Comparison of ENCODE assay signal across 13 mouse cellular contexts in genomic region chr7:144563456-144564155, GRCm38 (mm10). TPM values are rescaled to one million over a fixed set of nuclear protein-coding genes. Genes with fewer than 3 reads are reported as not detected.
A peak's percentile ranks its signal among the peaks of the same experiment; 100 is the strongest.
DNase-seq lines count a peak whose midpoint lies in the region; ATAC-seq lines count a peak whose summit lies in the region.
"Had no signal": no experiment of that assay in that cellular context is flagged by ENCODE, and none has a peak within 500 bp of the region (broad histone marks: within the 10 kb centered on the region; RNA-seq: fewer than 3 reads in every experiment).

No protein-coding gene starts in this region.

- H3K4me2 ChIP-seq in forebrain, embryonic 13.5 days = no peak overlapping the region
- H3K4me2 ChIP-seq in forebrain, embryonic 11.5 days (ENCODE audit: low read depth, low read length, severe bottlenecking) = no peak overlapping the region
- H3K4me2 ChIP-seq in liver, embryonic 12.5 days = no peak overlapping the region
- H3K4me2 ChIP-seq: midbrain, embryonic 12.5 days; neural tube, embryonic 13.5 days had no signal

- 49% methylated on average over 9 of the region's 9 CpGs for WGBS in forebrain, embryonic 13.5 days
- WGBS in forebrain, embryonic 11.5 days = 60% methylated on average over 9 of the region's 9 CpGs
- 57% methylated on average over 9 of the region's 9 CpGs for WGBS in liver, embryonic 12.5 days (ENCODE audit: insufficient replicate concordance)

- H3K36me3 ChIP-seq in forebrain, embryonic 13.5 days (ENCODE audit: poor library complexity, severe bottlenecking) = no peaks in the 10 kb centered on the region
- H3K36me3 ChIP-seq in forebrain, embryonic 11.5 days (ENCODE audit: control insufficient read depth, insufficient read depth, low read length) = no peaks in the 10 kb centered on the region
- no peaks in the 10 kb centered on the region for H3K36me3 ChIP-seq in liver, embryonic 12.5 days
- H3K36me3 ChIP-seq: midbrain, embryonic 12.5 days; neural tube, embryonic 13.5 days had no signal

- DNase-seq in forebrain, embryonic 11.5 days (ENCODE audit: low spot score) = no peak
- peak; percentile 59 for DNase-seq in urinary bladder, postnatal 14 days (ENCODE audit: low spot score)
- no peak for DNase-seq in urinary bladder, postnatal 25 days (ENCODE audit: low spot score)
- peak; percentile 58 to 76 for DNase-seq in kidney, postnatal 25 days
- DNase-seq in thymus, postnatal 4 days = no peak
- DNase-seq: gastrocnemius, postnatal 14 days; heart, postnatal 10 days; liver had no signal

- no peak for ATAC-seq in forebrain, embryonic 13.5 days
- no peak for ATAC-seq in forebrain, embryonic 11.5 days (replicated peaks; ENCODE audit: low FRiP score)
- no peak for ATAC-seq in liver, embryonic 12.5 days
- ATAC-seq: CD4-positive, CD25-positive, alpha-beta regulatory T cell, adult 4 months had no signal

- 0 out of 2 replicates have a peak overlapping the region, but pooled peaks have one; percentile 16 for H3K9ac ChIP-seq in forebrain, embryonic 13.5 days
- no peak overlapping the region for H3K9ac ChIP-seq in forebrain, embryonic 11.5 days (ENCODE audit: low read length)
- no peak overlapping the region for H3K9ac ChIP-seq in liver, embryonic 12.5 days
- H3K9ac ChIP-seq: midbrain, embryonic 12.5 days; neural tube, embryonic 13.5 days had no signal

- H3K9me3 ChIP-seq in forebrain, embryonic 13.5 days (replicated peaks) = no peaks in the 10 kb centered on the region
- H3K9me3 ChIP-seq in forebrain, embryonic 11.5 days (ENCODE audit: control insufficient read depth, low read length) = no peaks in the 10 kb centered on the region
- H3K9me3 ChIP-seq in liver, embryonic 12.5 days (replicated peaks) = no peaks in the 10 kb centered on the region
- H3K9me3 ChIP-seq: midbrain, embryonic 12.5 days; neural tube, embryonic 13.5 days had no signal

- H3K27me3 ChIP-seq in forebrain, embryonic 13.5 days = 0 out of 2 replicates have a peak, but pooled peaks cover 4% of the 10 kb centered on the region
- no peaks in the 10 kb centered on the region; the same call in 1 of the 2 replicates for H3K27me3 ChIP-seq in forebrain, embryonic 11.5 days (ENCODE audit: control insufficient read depth, insufficient read depth, low read length)
- H3K27me3 ChIP-seq in liver, embryonic 12.5 days (replicated peaks) = peaks cover 47% of the 10 kb centered on the region

- no peak overlapping the region for H3K27ac ChIP-seq in forebrain, embryonic 13.5 days
- H3K27ac ChIP-seq in forebrain, embryonic 11.5 days (ENCODE audit: low read depth, low read length) = no peak overlapping the region
- no peak overlapping the region for H3K27ac ChIP-seq in liver, embryonic 12.5 days
- H3K27ac ChIP-seq: midbrain, embryonic 12.5 days; neural tube, embryonic 13.5 days had no signal

- no peak overlapping the region for H3K4me3 ChIP-seq in forebrain, embryonic 13.5 days
- no peak overlapping the region for H3K4me3 ChIP-seq in forebrain, embryonic 11.5 days (ENCODE audit: low read depth, low read length)
- H3K4me3 ChIP-seq in liver, embryonic 12.5 days = no peak overlapping the region
- H3K4me3 ChIP-seq: midbrain, embryonic 12.5 days; neural tube, embryonic 13.5 days had no signal

- H3K4me1 ChIP-seq in forebrain, embryonic 13.5 days = peaks cover 4% of the 10 kb centered on the region; the same call in 1 of the 2 replicates
- no peaks in the 10 kb centered on the region for H3K4me1 ChIP-seq in forebrain, embryonic 11.5 days (replicated peaks; ENCODE audit: control insufficient read depth, insufficient read depth, low read length)
- H3K4me1 ChIP-seq in liver, embryonic 12.5 days = no peaks in the 10 kb centered on the region
- H3K4me1 ChIP-seq: neural tube, embryonic 13.5 days had no signal

RNA-seq across cellular contexts. Expression of gene Ppfia1, which starts 10.1 kb away (rescaled TPM):
- 29.0 and 32.1 TPM in 2 replicates for polyA plus RNA-seq in forebrain, embryonic 13.5 days (2015; fragmentation: Nextera tagmentation; extraction: Ambion mirVana)
- 53.0 and 58.3 TPM in 2 replicates for polyA plus RNA-seq in forebrain, embryonic 11.5 days (2014; fragmentation: Nextera tagmentation; extraction: Ambion mirVana)
- polyA plus RNA-seq in liver, embryonic 12.5 days (2016; fragmentation: Nextera tagmentation; extraction: Ambion mirVana) = 29.1 and 29.9 TPM in 2 replicates

RNA-seq across cellular contexts. Expression of gene Fadd, which starts 18.7 kb away (rescaled TPM):
- polyA plus RNA-seq in forebrain, embryonic 13.5 days (2015; fragmentation: Nextera tagmentation; extraction: Ambion mirVana) = 7.1 and 7.7 TPM in 2 replicates
- polyA plus RNA-seq in forebrain, embryonic 11.5 days (2014; fragmentation: Nextera tagmentation; extraction: Ambion mirVana) = 10.3 and 10.6 TPM in 2 replicates
- 7.7 and 8.0 TPM in 2 replicates for polyA plus RNA-seq in liver, embryonic 12.5 days (2016; fragmentation: Nextera tagmentation; extraction: Ambion mirVana)

Comparison
In these comparisons a context has a peak if more than half of its experiments do, and no peak if none do; other contexts are left out.
1. DNase-seq: peak in urinary bladder, postnatal 14 days (single experiment) and kidney, postnatal 25 days (2 of 2); none in forebrain, embryonic 11.5 days (single experiment), urinary bladder, postnatal 25 days (single experiment) and thymus, postnatal 4 days (single experiment).